Mouse (Mus musculus) splenic B cell, adult 2 months (primary cell): ENCODE measurements around the gene Fbxw20.
A peak's percentile ranks its signal among the peaks of the same experiment; 100 is the strongest.
"Not testable (repeated sequence)": the region's sequence is repeated elsewhere in the genome, so short reads cannot be mapped to it uniquely, and the experiment has no call there.

Experiments
- DNase-seq: peaks from one replicate; pipeline ENCODE4 v3.0.0-alpha.2; 2011; ENCODE audit warnings: low read depth, low spot score
- H3K27me3 ChIP-seq: 2 replicates; pipeline ENCODE4 v1.6.1; 2012; ENCODE audit warnings: mild to moderate bottlenecking, low read length, moderate library complexity, mixed read lengths; ENCODE audit not compliant: control insufficient read depth, poor library complexity, insufficient read depth, severe bottlenecking
- H3K36me3 ChIP-seq: 2 replicates; pipeline ENCODE4 v1.6.1; 2012; ENCODE audit warnings: mild to moderate bottlenecking, low read length, moderate library complexity, mixed read lengths; ENCODE audit not compliant: control insufficient read depth, poor library complexity, insufficient read depth, severe bottlenecking

The Fbxw20 gene

GRCm38 (mm10) chr9:109234654-109235053 is at the start of gene Fbxw20:
TSS of gene Fbxw20 (minus strand) at chr9:109234754.
- no peak for DNase-seq
- Histone ChIP-seq H3K36me3 (no peaks in the 10 kb centered on the region), H3K27me3 (no peaks in the 10 kb centered on the region)

- Histone ChIP-seq H3K36me3 (no peaks in the 10 kb centered on the region), H3K27me3 (no peaks in the 10 kb centered on the region)
- DNase-seq, result no peak
Measured at GRCm38 (mm10) chr9:109263041-109263440, 28.5 kb upstream of the Fbxw20 start.

DNA sequence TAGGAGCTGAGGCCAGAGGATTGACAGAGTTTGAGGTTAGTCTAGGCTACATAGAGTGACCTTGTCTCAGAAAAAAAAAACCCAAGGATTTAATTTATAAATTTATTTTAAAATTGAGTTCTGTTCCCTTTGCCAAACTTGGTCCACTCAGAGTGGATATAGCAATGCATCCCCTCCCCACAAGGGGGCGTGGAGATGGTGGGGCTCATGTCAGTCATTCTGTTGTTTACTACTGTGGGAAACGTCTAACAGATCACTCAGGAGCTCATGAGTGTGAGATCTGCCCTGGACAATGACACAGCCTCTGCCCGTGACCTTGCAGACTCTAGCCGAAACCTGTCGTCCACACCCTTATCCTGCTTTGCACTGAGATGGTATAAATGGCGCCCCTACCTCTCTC is 16.1 kb downstream of the Fbxw20 start:
- DNase-seq, result peak; percentile 38
- no peaks in the 10 kb centered on the region for H3K36me3 ChIP-seq

DNA sequence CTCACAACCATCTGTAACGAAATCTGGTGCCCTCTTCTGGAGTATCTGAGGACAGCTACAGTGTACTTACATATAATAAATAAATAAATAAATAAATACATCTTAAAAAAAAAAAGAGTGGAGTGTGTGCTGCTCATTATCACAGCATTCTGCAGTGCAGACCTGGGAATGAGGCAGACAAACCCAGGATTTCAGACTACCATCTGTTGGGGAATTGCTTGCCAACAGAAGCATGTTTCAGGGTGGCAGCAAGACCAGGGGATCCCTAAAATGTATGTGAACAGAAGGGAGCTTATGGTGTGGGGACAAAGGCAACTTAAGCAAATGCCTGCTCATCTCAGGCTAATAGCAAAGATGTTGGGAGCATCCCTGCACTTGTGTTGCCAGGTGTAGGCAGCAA is 33.2 kb downstream of the Fbxw20 start:
- not testable (repeated sequence) for DNase-seq, H3K27me3 ChIP-seq, H3K36me3 ChIP-seq

More for the DNA sequence above, 16.1 kb downstream of the Fbxw20 start:
- H3K27me3 ChIP-seq, result no peaks in the 10 kb centered on the region

GRCm38 (mm10) chr9:109200349-109200748 is 34.2 kb downstream of the Fbxw20 start:
- H3K27me3 ChIP-seq, result no peaks in the 10 kb centered on the region; the same call in 1 of the 2 replicates
- no peaks in the 10 kb centered on the region for H3K36me3 ChIP-seq
- DNase-seq, result peak; percentile 57

- Histone ChIP-seq H3K27me3 (no peaks in the 10 kb centered on the region), H3K36me3 (no peaks in the 10 kb centered on the region)
- DNase-seq, result peak; percentile 74
Measured at GRCm38 (mm10) chr9:109199353-109199752, 35.2 kb downstream of the Fbxw20 start.

DNA sequence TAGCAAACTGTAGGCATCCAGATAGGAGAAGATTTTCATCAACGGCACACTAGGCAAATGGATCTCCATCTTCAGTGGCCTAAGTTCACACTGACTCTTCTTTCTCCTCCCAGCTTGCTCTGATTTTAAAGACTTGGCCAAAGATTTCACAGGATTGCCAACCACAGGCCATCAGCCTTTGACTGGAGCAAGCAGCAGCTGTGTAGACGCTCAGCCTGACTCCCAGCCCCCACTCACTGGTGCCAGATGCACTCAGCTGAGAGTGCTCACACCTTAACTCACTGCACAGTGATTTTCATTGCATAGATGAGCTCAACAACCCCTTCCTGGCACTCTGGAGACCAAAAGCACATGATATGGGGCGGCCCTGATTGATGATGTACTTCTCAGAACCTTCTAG is 38.7 kb downstream of the Fbxw20 start, which contains the start of gene Fbxw13:
TSS of gene Fbxw13 (minus strand) at position 101 of the 400 bp plus-strand sequence.
- H3K36me3 ChIP-seq, H3K27me3 ChIP-seq: not testable (repeated sequence)
- peak; percentile 34 for DNase-seq

DNA sequence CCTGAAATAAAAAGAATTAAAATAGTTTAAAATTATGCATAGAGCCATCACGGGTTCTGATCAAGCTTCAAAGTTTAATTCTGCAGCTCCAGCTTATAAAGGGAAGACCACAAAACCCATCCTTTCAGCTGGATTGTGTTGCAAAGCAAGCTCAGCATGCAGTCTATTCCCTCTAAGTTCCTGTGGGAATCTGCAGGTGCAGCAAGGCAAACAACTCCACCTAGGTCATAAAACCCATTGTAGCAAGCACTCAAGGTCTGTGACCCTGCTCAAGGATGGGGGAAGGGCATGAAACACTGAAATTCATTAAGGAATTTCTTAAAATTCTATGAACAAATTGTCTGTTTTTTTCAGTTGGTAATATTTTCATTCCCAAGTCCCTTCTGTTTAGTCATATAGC is 57.3 kb downstream of the Fbxw20 start:
- H3K36me3 ChIP-seq, result no peaks in the 10 kb centered on the region
- DNase-seq, result no peak
- no peaks in the 10 kb centered on the region for H3K27me3 ChIP-seq

GRCm38 (mm10) chr9:109176301-109176700 is 58.3 kb downstream of the Fbxw20 start:
- no peaks in the 10 kb centered on the region for H3K27me3 ChIP-seq
- H3K36me3 ChIP-seq, result no peaks in the 10 kb centered on the region
- no peak for DNase-seq
